Mouse (Mus musculus) brain, embryonic 14.5 days (tissue): ENCODE measurements around the gene Lzic.

ENCODE experiments used
- CTCF ChIP-seq: fragments of 200-500 bp; IDR thresholded peaks from 2 replicates; pipeline ENCODE4 v1.5.1; 2012; ENCODE audit warnings: inconsistent platforms, mild to moderate bottlenecking, moderate library complexity, borderline replicate concordance; ENCODE audit not compliant: insufficient read depth, insufficient read length; ENCODE audit errors: extremely low read depth
- POLR2A ChIP-seq: fragments of 200-500 bp; IDR thresholded peaks from 2 replicates; pipeline ENCODE4 v1.6.1; 2012; ENCODE audit warnings: mild to moderate bottlenecking, inconsistent platforms, borderline replicate concordance; ENCODE audit not compliant: poor library complexity, insufficient read depth, insufficient read length, severe bottlenecking; ENCODE audit errors: extremely low read depth

DNA sequence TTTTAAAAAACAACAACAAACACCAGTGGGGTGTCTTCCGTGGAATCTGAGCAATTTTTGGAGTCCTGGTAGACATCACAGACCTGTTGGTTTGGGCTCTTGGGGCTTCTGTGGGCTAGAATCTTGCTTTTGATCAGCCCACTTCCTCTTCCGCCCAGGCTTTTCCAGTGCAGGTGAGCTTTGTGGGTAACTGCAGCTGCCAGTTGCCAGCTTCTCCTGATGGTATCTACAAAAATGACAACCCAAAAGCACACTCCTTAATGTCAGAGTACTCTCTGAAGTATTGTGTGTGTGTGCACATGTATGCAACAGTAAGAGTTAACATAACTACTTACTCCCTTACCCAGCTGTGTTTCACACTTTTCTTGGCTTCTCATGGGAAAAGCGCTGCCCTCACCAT is 15.5 kb upstream of the Lzic start:
- TF ChIP-seq POLR2A (no peak), CTCF (no peak)
